Mouse (Mus musculus) hindbrain, embryonic 13.5 days (tissue): ENCODE measurements around the gene Itga11. TPM values are rescaled to one million over a fixed set of nuclear protein-coding genes. Genes with fewer than 3 reads are reported as not detected.
A peak's percentile ranks its signal among the peaks of the same experiment; 100 is the strongest.
"Not testable (repeated sequence)": the region's sequence is repeated elsewhere in the genome, so short reads cannot be mapped to it uniquely, and the experiment has no call there.

Experiments
- ATAC-seq: fragments of 200-750 bp; cut with Nextera tagmentation; 2 replicates; pipeline ENCODE4 v1.8.0; 2017; ENCODE audit warnings: moderate TSS enrichment; ENCODE audit not compliant: low FRiP score
- H3K27ac ChIP-seq: fragments of 300-500 bp; sonication (generic); 2 replicates; pipeline ENCODE4 v1.5.1; 2015; ENCODE audit warnings: inconsistent platforms, mild to moderate bottlenecking, moderate library complexity
- H3K27me3 ChIP-seq: fragments of 300-500 bp; sonication (generic); 2 replicates; pipeline ENCODE4 v1.6.1; 2015; ENCODE audit warnings: mild to moderate bottlenecking, inconsistent platforms
- H3K36me3 ChIP-seq: fragments of 300-500 bp; sonication (generic); 2 replicates; pipeline ENCODE4 v1.6.1; 2015; ENCODE audit warnings: mild to moderate bottlenecking, inconsistent platforms
- H3K4me1 ChIP-seq: fragments of 300-500 bp; sonication (generic); replicated peaks from 2 replicates; pipeline ENCODE4 v1.6.1; 2015; ENCODE audit warnings: inconsistent platforms
- H3K4me2 ChIP-seq: fragments of 300-500 bp; sonication (generic); 2 replicates; pipeline ENCODE4 v1.6.1; 2015; ENCODE audit warnings: inconsistent platforms, mild to moderate bottlenecking, moderate library complexity
- H3K4me3 ChIP-seq: fragments of 300-500 bp; sonication (generic); 2 replicates; pipeline ENCODE4 v1.5.1; 2015; ENCODE audit warnings: mild to moderate bottlenecking, inconsistent platforms
- H3K9ac ChIP-seq: fragments of 300-500 bp; sonication (generic); 2 replicates; pipeline ENCODE4 v1.6.1; 2015; ENCODE audit warnings: mild to moderate bottlenecking, inconsistent platforms
- H3K9me3 ChIP-seq: fragments of 300-500 bp; sonication (generic); 2 replicates; pipeline ENCODE4 v1.6.1; 2016; ENCODE audit warnings: inconsistent platforms
- WGBS: fragments of 180-500 bp; shearing (Covaris S2); methylation state at CpG from one replicate; pipeline ENCODE4 v1.1.7; 2015; 5-methylcytosine and 5-hydroxymethylcytosine counted together
- polyA plus RNA-seq: library from polyadenylated mRNA; unstranded; fragments of >200 nt; fragmentation: Nextera tagmentation; extraction: Ambion mirVana; gene quantifications from 2 replicates; pipeline ENCODE4 v1.2.1, GENCODE M21; 2015

Gene Itga11
- polyA plus RNA-seq, 1 experiment from 2014 or later: 1.7 TPM

GRCm38 (mm10) chr9:62777461-62777860, 99.8 kb downstream of the Itga11 start:
- peaks cover 11% of the 10 kb centered on the region for H3K4me1 ChIP-seq
- no peak overlapping the region for H3K4me3 ChIP-seq
- H3K27me3 ChIP-seq: no peaks in the 10 kb centered on the region
- no peaks in the 10 kb centered on the region for H3K36me3 ChIP-seq
- no peak overlapping the region for H3K4me2 ChIP-seq
- H3K27ac ChIP-seq: no peak overlapping the region
- peak; percentile 59 for ATAC-seq
- H3K9me3 ChIP-seq: no peaks in the 10 kb centered on the region
- no peak overlapping the region for H3K9ac ChIP-seq
- WGBS: 9% methylated on average over 5 of the region's 5 CpGs

DNA sequence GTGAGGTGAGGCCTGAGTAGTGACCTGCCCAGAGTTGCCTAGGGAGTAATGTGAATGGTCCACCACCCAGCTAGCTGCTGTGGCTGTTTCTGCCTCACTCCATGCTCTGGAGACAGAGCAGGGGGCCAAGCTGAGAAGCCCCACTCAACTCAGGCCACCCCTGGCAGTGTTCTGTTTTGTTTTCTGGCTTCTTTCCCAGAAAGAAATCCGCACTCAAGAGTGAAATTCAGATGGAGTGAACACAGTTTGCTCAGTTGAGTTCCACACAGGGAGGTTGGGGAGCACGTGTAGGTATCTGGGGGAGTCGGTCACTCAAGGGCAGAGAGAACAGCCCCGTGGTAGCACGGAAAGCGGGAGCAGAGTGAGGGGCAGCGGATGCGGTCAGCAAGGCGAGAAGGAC, 101.1 kb downstream of the Itga11 start:
- ATAC-seq: no peak
- WGBS: 91% methylated on average over 9 of the region's 9 CpGs
- H3K9me3 ChIP-seq: no peaks in the 10 kb centered on the region

DNA sequence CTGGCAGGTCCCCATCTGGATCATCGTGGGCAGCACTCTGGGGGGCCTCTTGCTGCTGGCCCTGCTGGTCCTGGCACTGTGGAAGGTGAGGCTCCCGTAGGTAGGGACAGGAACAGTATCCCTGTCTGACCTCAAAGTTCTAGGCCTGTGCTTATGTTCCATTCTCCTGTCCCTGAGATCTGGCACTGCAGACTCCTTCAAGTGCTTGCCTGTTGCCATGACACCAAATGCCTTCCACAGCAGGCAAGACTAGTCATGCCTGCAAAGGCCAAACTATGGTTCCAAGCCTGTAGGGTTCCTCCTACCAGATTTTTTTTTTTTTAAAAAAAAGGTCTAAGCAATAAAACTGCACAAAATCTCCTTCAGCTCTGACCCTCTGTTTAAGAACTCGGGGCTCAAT, 104.3 kb downstream of the Itga11 start:
- Histone ChIP-seq H3K4me3 (no peak overlapping the region), H3K9ac (no peak overlapping the region), H3K27ac (no peak overlapping the region), H3K4me1 (peaks cover 27% of the 10 kb centered on the region), H3K36me3 (no peaks in the 10 kb centered on the region), H3K27me3 (no peaks in the 10 kb centered on the region), H3K4me2 (no peak overlapping the region), H3K9me3 (no peaks in the 10 kb centered on the region)
- WGBS: 63% methylated on average over 3 of the region's 3 CpGs
- ATAC-seq: no peak

More for the DNA sequence above, 101.1 kb downstream of the Itga11 start:
- Histone ChIP-seq H3K27me3 (no peaks in the 10 kb centered on the region), H3K36me3 (no peaks in the 10 kb centered on the region), H3K27ac (no peak overlapping the region), H3K4me1 (peaks cover 24% of the 10 kb centered on the region), H3K4me2 (no peak overlapping the region), H3K4me3 (no peak overlapping the region), H3K9ac (no peak overlapping the region)

DNA sequence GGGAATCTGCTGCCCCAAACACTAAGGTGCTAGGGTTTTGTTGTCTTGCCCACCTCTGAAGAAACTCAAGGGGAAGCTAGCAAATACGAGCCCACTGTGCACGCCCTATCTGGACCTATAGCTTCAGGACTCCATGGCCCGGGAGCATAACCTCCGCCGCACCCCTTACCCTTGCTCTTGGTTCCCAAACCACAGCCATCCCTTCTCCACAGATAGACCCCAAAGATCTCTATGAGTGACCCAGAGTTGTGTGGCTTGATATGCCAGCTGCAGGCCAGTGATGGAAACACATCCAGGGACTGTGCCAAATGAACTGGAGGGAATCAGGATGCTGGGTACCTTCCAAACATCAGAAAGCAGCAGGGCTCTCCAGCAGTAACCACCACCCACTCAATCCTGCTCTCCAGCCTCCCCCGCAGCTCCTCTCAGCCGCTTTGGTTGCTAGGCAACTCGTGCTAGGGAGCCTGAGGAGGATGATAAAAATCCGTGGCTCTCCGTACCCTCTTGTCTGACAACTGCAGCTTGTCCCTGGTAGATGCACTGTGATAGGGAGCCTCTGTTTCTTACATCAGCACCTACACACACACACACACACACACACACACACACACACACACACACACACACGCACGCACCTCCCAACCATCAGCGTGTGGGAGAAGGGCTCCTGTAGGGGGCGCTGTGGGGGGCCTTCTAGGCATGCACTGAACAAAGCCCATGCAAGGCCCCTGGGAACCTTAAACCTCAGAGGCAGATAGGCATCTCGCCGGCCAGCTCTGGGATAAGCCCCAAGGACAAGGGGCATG, 105.6 kb downstream of the Itga11 start:
- Histone ChIP-seq H3K27ac (peak overlapping the region; percentile 85), H3K4me3 (no peak overlapping the region), H3K4me1 (peaks cover 27% of the 10 kb centered on the region), H3K9me3 (no peaks in the 10 kb centered on the region), H3K27me3 (no peaks in the 10 kb centered on the region), H3K9ac (peak overlapping the region; percentile 51; the same call in 1 of the 2 replicates), H3K36me3 (no peaks in the 10 kb centered on the region), H3K4me2 (peak overlapping the region; percentile 40)
- peak; percentile 83 for ATAC-seq
- WGBS: 38% methylated on average over 14 of the region's 16 CpGs

DNA sequence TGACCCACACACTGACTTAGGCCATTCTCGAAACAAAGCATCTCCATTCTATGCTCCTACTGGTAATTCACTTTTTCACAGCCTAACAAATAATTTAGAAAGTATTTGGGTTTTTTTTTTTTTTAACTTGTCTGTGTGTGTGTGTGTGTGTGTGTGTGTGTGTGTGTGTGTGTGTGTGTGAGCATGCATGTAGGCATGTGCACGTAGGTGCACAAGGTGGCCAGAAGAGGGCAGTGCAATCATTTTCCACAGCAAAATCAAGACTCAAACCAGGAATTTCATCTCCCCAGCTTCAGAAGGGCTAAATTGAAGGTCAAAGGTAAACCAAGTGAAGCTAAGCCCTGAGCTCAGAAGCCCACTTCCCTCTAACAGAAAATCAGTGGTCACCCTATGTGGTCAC, 106.6 kb downstream of the Itga11 start:
- Histone ChIP-seq H3K4me3 (no peak overlapping the region), H3K9ac (no peak overlapping the region), H3K9me3 (no peaks in the 10 kb centered on the region), H3K4me2 (no peak overlapping the region), H3K27ac (peak overlapping the region; percentile 85), H3K4me1 (peaks cover 27% of the 10 kb centered on the region), H3K36me3 (no peaks in the 10 kb centered on the region), H3K27me3 (no peaks in the 10 kb centered on the region)
- no peak for ATAC-seq
- 89% methylated on average over 2 of the region's 2 CpGs for WGBS

DNA sequence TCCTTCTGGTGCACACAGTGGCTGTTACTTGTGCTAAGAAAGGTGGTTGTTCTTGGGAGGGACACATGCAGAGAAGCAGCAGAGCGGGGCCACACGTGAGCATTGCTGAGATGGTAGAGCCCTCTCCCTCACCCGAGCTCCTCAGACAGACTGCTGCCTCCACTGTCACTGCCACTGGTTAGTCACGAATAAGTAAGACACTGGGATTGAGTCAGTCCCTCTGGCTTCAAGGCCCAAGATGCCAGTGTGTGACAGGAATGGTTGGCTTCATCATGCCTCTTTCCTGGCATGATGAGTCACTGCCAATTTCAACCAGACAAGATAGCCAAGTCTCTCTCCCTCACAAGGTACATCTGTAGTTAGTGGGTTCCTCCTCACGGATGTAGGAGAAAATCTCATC, 109.1 kb downstream of the Itga11 start:
- no peak overlapping the region for H3K4me3 ChIP-seq
- H3K27ac ChIP-seq: no peak overlapping the region
- ATAC-seq: no peak

GRCm38 (mm10) chr9:62789856-62790255, 112.2 kb downstream of the Itga11 start:
- no peak overlapping the region for H3K27ac ChIP-seq
- 95% methylated on average over 12 of the region's 12 CpGs for WGBS
- no peaks in the 10 kb centered on the region for H3K9me3 ChIP-seq
- H3K36me3 ChIP-seq: peaks cover 8% of the 10 kb centered on the region; the same call in 1 of the 2 replicates
- no peaks in the 10 kb centered on the region for H3K4me1 ChIP-seq
- no peak overlapping the region for H3K4me2 ChIP-seq
- H3K27me3 ChIP-seq: no peaks in the 10 kb centered on the region
- no peak overlapping the region for H3K9ac ChIP-seq
- ATAC-seq: no peak
- no peak overlapping the region for H3K4me3 ChIP-seq

More for the DNA sequence above, 109.1 kb downstream of the Itga11 start:
- no peaks in the 10 kb centered on the region for H3K27me3 ChIP-seq
- WGBS: 73% methylated on average over 5 of the region's 5 CpGs
- H3K9ac ChIP-seq: no peak overlapping the region
- H3K4me1 ChIP-seq: peaks cover 23% of the 10 kb centered on the region
- no peak overlapping the region for H3K4me2 ChIP-seq
- no peaks in the 10 kb centered on the region for H3K9me3 ChIP-seq
- H3K36me3 ChIP-seq: no peaks in the 10 kb centered on the region; the same call in 1 of the 2 replicates

- not testable (repeated sequence) for H3K4me3 ChIP-seq, H3K4me1 ChIP-seq, H3K9me3 ChIP-seq, H3K9ac ChIP-seq, H3K27ac ChIP-seq, H3K27me3 ChIP-seq, ATAC-seq, H3K4me2 ChIP-seq
- WGBS: 83% methylated on average over 2 of the region's 2 CpGs
- peaks cover 29% of the 10 kb centered on the region for H3K36me3 ChIP-seq
Observed at GRCm38 (mm10) chr9:62799218-62799617, 121.6 kb downstream of the Itga11 start.

- no peaks in the 10 kb centered on the region for H3K27me3 ChIP-seq
- peak overlapping the region; percentile 96 for H3K9ac ChIP-seq
- WGBS: 18% methylated on average over 8 of the region's 8 CpGs
- H3K4me3 ChIP-seq: peak overlapping the region; percentile 97
- peak overlapping the region; percentile 99; the same call in 1 of the 2 replicates for H3K27ac ChIP-seq
- H3K4me2 ChIP-seq: peak overlapping the region; percentile 67
- H3K9me3 ChIP-seq: no peaks in the 10 kb centered on the region
- H3K36me3 ChIP-seq: no peaks in the 10 kb centered on the region
- ATAC-seq: no peak
- H3K4me1 ChIP-seq: peaks cover 25% of the 10 kb centered on the region
Observed at GRCm38 (mm10) chr9:62810095-62810494, 132.5 kb downstream of the Itga11 start.

- Histone ChIP-seq H3K4me3 (peak overlapping the region; percentile 97), H3K4me1 (peaks cover 25% of the 10 kb centered on the region), H3K27me3 (no peaks in the 10 kb centered on the region), H3K9ac (peak overlapping the region; percentile 96), H3K27ac (peak overlapping the region; percentile 99), H3K4me2 (peak overlapping the region; percentile 67), H3K36me3 (no peaks in the 10 kb centered on the region), H3K9me3 (no peaks in the 10 kb centered on the region)
- under 1% methylated on average over 55 of the region's 58 CpGs for WGBS
- ATAC-seq: peak; percentile 77
Observed at GRCm38 (mm10) chr9:62810543-62811515, 133.2 kb downstream of the Itga11 start.

GRCm38 (mm10) chr9:62811516-62812121, 134.0 kb downstream of the Itga11 start, which contains the start of gene Fem1b:
Gene Fem1b, minus strand, starts transcription at chr9:62811934.
- Histone ChIP-seq H3K9me3 (no peaks in the 10 kb centered on the region), H3K4me2 (peak within 1 kb of the TSS; percentile 67), H3K27me3 (no peaks in the 10 kb centered on the region), H3K4me3 (peak within 1 kb of the TSS; percentile 97), H3K9ac (peak within 1 kb of the TSS; percentile 96), H3K36me3 (no peaks in the 10 kb centered on the region), H3K4me1 (peaks cover 26% of the 10 kb centered on the region), H3K27ac (peak within 1 kb of the TSS; percentile 99)
- under 1% methylated on average over 56 of the region's 68 CpGs for WGBS
- ATAC-seq: peak; percentile 92
